Mouse (Mus musculus): Measurements from ENCODE around the gene Hoxc12. TPM values are rescaled to one million over a fixed set of nuclear protein-coding genes. Genes with fewer than 3 reads are reported as not detected.

Gene Hoxc12
- polyA plus RNA-seq, 1 experiment from 2014 or later, result not detected

- DNase-seq (ENCODE audit: low spot score) (no peak), ATAC-seq (ENCODE audit: low FRiP score) (no peak)
- Histone ChIP-seq H3K27me3 (ENCODE audit: control insufficient read depth, insufficient read depth, low read length) (peaks cover 100% of the 10 kb centered on the region), H3K9me3 (ENCODE audit: control insufficient read depth, low read length) (no peaks in the 10 kb centered on the region), H3K36me3 (replicated peaks; ENCODE audit: control insufficient read depth, insufficient read depth) (no peaks in the 10 kb centered on the region), H3K4me3 (replicated peaks; ENCODE audit: low read length) (no peak overlapping the region), H3K9ac (no peak overlapping the region), H3K27ac (no peak overlapping the region), H3K4me2 (replicated peaks) (no peak overlapping the region), H3K4me1 (replicated peaks; ENCODE audit: control insufficient read depth, insufficient read depth, low read length) (no peaks in the 10 kb centered on the region)
- WGBS, result 3% methylated on average over 20 of the region's 20 CpGs
These were observed 13.1 kb downstream of the Hoxc12 start for GRCm38 (mm10) chr15:102949696-102950095.

- peaks cover 99% of the 10 kb centered on the region for H3K27me3 ChIP-seq (ENCODE audit: control insufficient read depth, insufficient read depth, low read length)
- DNase-seq (ENCODE audit: low spot score) (no peak), ATAC-seq (ENCODE audit: low FRiP score) (no peak)
- no peak overlapping the region for H3K9ac ChIP-seq
- H3K4me1 ChIP-seq (replicated peaks; ENCODE audit: control insufficient read depth, insufficient read depth, low read length), result no peaks in the 10 kb centered on the region
- H3K9me3 ChIP-seq (ENCODE audit: control insufficient read depth, low read length), result no peaks in the 10 kb centered on the region
- no peak overlapping the region for H3K4me2 ChIP-seq (replicated peaks)
- H3K27ac ChIP-seq, result no peak overlapping the region
- 17% methylated on average over 2 of the region's 2 CpGs for WGBS
- no peak overlapping the region for H3K4me3 ChIP-seq (replicated peaks; ENCODE audit: low read length)
- H3K36me3 ChIP-seq (replicated peaks; ENCODE audit: control insufficient read depth, insufficient read depth), result no peaks in the 10 kb centered on the region
These were observed 14.3 kb downstream of the Hoxc12 start for GRCm38 (mm10) chr15:102950877-102951276.

GRCm38 (mm10) chr15:102953561-102953960, 17.0 kb downstream of the Hoxc12 start:
- Histone ChIP-seq H3K9me3 (ENCODE audit: control insufficient read depth, low read length) (no peaks in the 10 kb centered on the region), H3K36me3 (replicated peaks; ENCODE audit: control insufficient read depth, insufficient read depth) (no peaks in the 10 kb centered on the region), H3K9ac (no peak overlapping the region), H3K4me1 (replicated peaks; ENCODE audit: control insufficient read depth, insufficient read depth, low read length) (no peaks in the 10 kb centered on the region), H3K27ac (no peak overlapping the region), H3K4me3 (replicated peaks; ENCODE audit: low read length) (no peak overlapping the region), H3K27me3 (ENCODE audit: control insufficient read depth, insufficient read depth, low read length) (peaks cover 99% of the 10 kb centered on the region), H3K4me2 (replicated peaks) (no peak overlapping the region)
- ATAC-seq (ENCODE audit: low FRiP score) (no peak), DNase-seq (ENCODE audit: low spot score) (no peak)
- WGBS, result 0% methylated on average over 6 of the region's 6 CpGs

GRCm38 (mm10) chr15:102954192-102955006, 17.8 kb downstream of the Hoxc12 start, which contains the start of gene Hoxc11:
Hoxc11 (plus strand) TSS chr15:102954427.
- Histone ChIP-seq H3K4me2 (replicated peaks) (no peak within 1 kb of the TSS), H3K9me3 (ENCODE audit: control insufficient read depth, low read length) (no peaks in the 10 kb centered on the region), H3K4me1 (replicated peaks; ENCODE audit: control insufficient read depth, insufficient read depth, low read length) (no peaks in the 10 kb centered on the region), H3K27ac (no peak within 1 kb of the TSS), H3K36me3 (replicated peaks; ENCODE audit: control insufficient read depth, insufficient read depth) (no peaks in the 10 kb centered on the region), H3K4me3 (replicated peaks; ENCODE audit: low read length) (no peak within 1 kb of the TSS), H3K9ac (no peak within 1 kb of the TSS), H3K27me3 (ENCODE audit: control insufficient read depth, insufficient read depth, low read length) (peaks cover 99% of the 10 kb centered on the region)
- WGBS, result under 1% methylated on average over 57 of the region's 57 CpGs
- DNase-seq (ENCODE audit: low spot score), result no peak
- no peak for ATAC-seq (ENCODE audit: low FRiP score)

- Histone ChIP-seq H3K27ac (no peak overlapping the region), H3K27me3 (ENCODE audit: control insufficient read depth, insufficient read depth, low read length) (peaks cover 99% of the 10 kb centered on the region), H3K9me3 (ENCODE audit: control insufficient read depth, low read length) (no peaks in the 10 kb centered on the region), H3K4me1 (replicated peaks; ENCODE audit: control insufficient read depth, insufficient read depth, low read length) (no peaks in the 10 kb centered on the region), H3K4me3 (replicated peaks; ENCODE audit: low read length) (no peak overlapping the region), H3K4me2 (replicated peaks) (no peak overlapping the region), H3K36me3 (replicated peaks; ENCODE audit: control insufficient read depth, insufficient read depth) (no peaks in the 10 kb centered on the region), H3K9ac (no peak overlapping the region)
- DNase-seq (ENCODE audit: low spot score) (no peak), ATAC-seq (ENCODE audit: low FRiP score) (no peak)
- 1% methylated on average over 28 of the region's 28 CpGs for WGBS
These were observed 18.4 kb downstream of the Hoxc12 start for GRCm38 (mm10) chr15:102955007-102955382.

- ATAC-seq (ENCODE audit: low FRiP score) (no peak), DNase-seq (ENCODE audit: low spot score) (no peak)
- Histone ChIP-seq H3K4me2 (replicated peaks) (no peak overlapping the region), H3K27me3 (ENCODE audit: control insufficient read depth, insufficient read depth, low read length) (peaks cover 100% of the 10 kb centered on the region), H3K9me3 (ENCODE audit: control insufficient read depth, low read length) (no peaks in the 10 kb centered on the region), H3K27ac (no peak overlapping the region), H3K9ac (no peak overlapping the region), H3K36me3 (replicated peaks; ENCODE audit: control insufficient read depth, insufficient read depth) (no peaks in the 10 kb centered on the region), H3K4me3 (replicated peaks; ENCODE audit: low read length) (no peak overlapping the region), H3K4me1 (replicated peaks; ENCODE audit: control insufficient read depth, insufficient read depth, low read length) (no peaks in the 10 kb centered on the region)
- under 1% methylated on average over 40 of the region's 40 CpGs for WGBS
These were observed 19.5 kb downstream of the Hoxc12 start for GRCm38 (mm10) chr15:102955833-102956640.

GRCm38 (mm10) chr15:102956906-102957305, 20.3 kb downstream of the Hoxc12 start:
- H3K9ac ChIP-seq, result no peak overlapping the region
- H3K27ac ChIP-seq, result no peak overlapping the region
- no peak overlapping the region for H3K4me3 ChIP-seq (replicated peaks; ENCODE audit: low read length)
- WGBS, result under 1% methylated on average over 12 of the region's 12 CpGs
- H3K4me2 ChIP-seq (replicated peaks), result no peak overlapping the region
- DNase-seq (ENCODE audit: low spot score) (no peak), ATAC-seq (ENCODE audit: low FRiP score) (no peak)
- peaks cover 100% of the 10 kb centered on the region for H3K27me3 ChIP-seq (ENCODE audit: control insufficient read depth, insufficient read depth, low read length)
- H3K4me1 ChIP-seq (replicated peaks; ENCODE audit: control insufficient read depth, insufficient read depth, low read length), result no peaks in the 10 kb centered on the region
- H3K9me3 ChIP-seq (ENCODE audit: control insufficient read depth, low read length), result no peaks in the 10 kb centered on the region
- no peaks in the 10 kb centered on the region for H3K36me3 ChIP-seq (replicated peaks; ENCODE audit: control insufficient read depth, insufficient read depth)

GRCm38 (mm10) chr15:102959663-102960191, 23.2 kb downstream of the Hoxc12 start:
- no peak overlapping the region for H3K27ac ChIP-seq
- WGBS, result 3% methylated on average over 13 of the region's 13 CpGs
- H3K4me3 ChIP-seq (replicated peaks; ENCODE audit: low read length), result no peak overlapping the region
- H3K4me2 ChIP-seq (replicated peaks), result no peak overlapping the region
- no peaks in the 10 kb centered on the region for H3K9me3 ChIP-seq (ENCODE audit: control insufficient read depth, low read length)
- ATAC-seq (ENCODE audit: low FRiP score) (no peak), DNase-seq (ENCODE audit: low spot score) (no peak)
- H3K36me3 ChIP-seq (replicated peaks; ENCODE audit: control insufficient read depth, insufficient read depth), result no peaks in the 10 kb centered on the region
- H3K9ac ChIP-seq, result no peak overlapping the region
- peaks cover 98% of the 10 kb centered on the region for H3K27me3 ChIP-seq (ENCODE audit: control insufficient read depth, insufficient read depth, low read length)
- H3K4me1 ChIP-seq (replicated peaks; ENCODE audit: control insufficient read depth, insufficient read depth, low read length), result no peaks in the 10 kb centered on the region

- no peak for ATAC-seq (ENCODE audit: low FRiP score)
- H3K36me3 ChIP-seq (replicated peaks; ENCODE audit: control insufficient read depth, insufficient read depth), result no peaks in the 10 kb centered on the region
- no peaks in the 10 kb centered on the region for H3K9me3 ChIP-seq (ENCODE audit: control insufficient read depth, low read length)
- no peak overlapping the region for H3K9ac ChIP-seq
- H3K27me3 ChIP-seq (ENCODE audit: control insufficient read depth, insufficient read depth, low read length), result peaks cover 99% of the 10 kb centered on the region
- WGBS, result 2% methylated on average over 6 of the region's 6 CpGs
- no peak overlapping the region for H3K4me2 ChIP-seq (replicated peaks)
- no peak overlapping the region for H3K27ac ChIP-seq
- DNase-seq (ENCODE audit: low spot score), result no peak
- no peaks in the 10 kb centered on the region for H3K4me1 ChIP-seq (replicated peaks; ENCODE audit: control insufficient read depth, insufficient read depth, low read length)
- no peak overlapping the region for H3K4me3 ChIP-seq (replicated peaks; ENCODE audit: low read length)
These were observed 25.2 kb downstream of the Hoxc12 start for GRCm38 (mm10) chr15:102961728-102962127.

Data from hindbrain, embryonic 14.5 days (tissue).